Mouse (Mus musculus) neutrophil, adult 59 days (primary cell): ENCODE results near the gene Cox16. TPM values are rescaled to one million over a fixed set of nuclear protein-coding genes. Genes with fewer than 3 reads are reported as not detected.

Experiments
- total RNA-seq, 2 experiments: library from RNA; stranded (reverse); gene quantifications; 1 replicate in 1 of 2; 2 replicates in 1 of 2; pipeline ENCODE4 v1.2.4; 2023

Cox16 gene
- total RNA-seq = 10 to 100 TPM; 31.0 to 33.8 TPM

DNA sequence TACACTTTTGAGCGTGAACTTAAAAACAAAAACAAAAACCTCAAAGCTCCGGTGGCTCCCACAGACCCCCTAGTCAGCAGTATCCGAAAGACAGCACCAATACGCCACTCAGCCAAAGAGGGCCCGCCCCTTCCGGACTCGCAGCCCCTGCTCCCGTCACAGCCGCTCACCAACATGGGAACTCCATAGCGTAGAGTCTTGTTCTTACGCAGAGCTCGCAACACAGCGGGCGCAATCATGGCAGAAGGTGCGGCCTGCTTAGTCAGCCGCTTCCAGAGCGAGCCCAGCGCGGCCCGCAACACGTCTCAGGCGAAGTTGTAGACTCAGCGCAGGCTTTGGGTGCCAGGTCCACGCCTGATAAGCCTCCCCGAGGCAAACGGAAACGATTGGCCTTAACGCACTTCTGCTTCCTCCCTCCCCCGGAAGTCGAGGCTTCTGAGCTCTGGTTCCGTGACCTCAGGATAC lies at the start of gene Cox16:
TSS of gene Cox16 (minus strand) at position 401 of the 465 bp plus-strand sequence.

GRCm38 (mm10) chr12:81532316-81533028 lies 47.5 kb upstream of the Cox16 start, which contains the start of the genes Gm20498 and Synj2bp:
TSS of gene Gm20498 (minus strand) at chr12:81532905.
TSS of gene Synj2bp (minus strand) at chr12:81532911.

GRCm38 (mm10) chr12:81421846-81422245 lies 63.1 kb downstream of the Cox16 start, which contains the start of gene Adam4:
TSS of gene Adam4 (minus strand) at chr12:81421946.

DNA sequence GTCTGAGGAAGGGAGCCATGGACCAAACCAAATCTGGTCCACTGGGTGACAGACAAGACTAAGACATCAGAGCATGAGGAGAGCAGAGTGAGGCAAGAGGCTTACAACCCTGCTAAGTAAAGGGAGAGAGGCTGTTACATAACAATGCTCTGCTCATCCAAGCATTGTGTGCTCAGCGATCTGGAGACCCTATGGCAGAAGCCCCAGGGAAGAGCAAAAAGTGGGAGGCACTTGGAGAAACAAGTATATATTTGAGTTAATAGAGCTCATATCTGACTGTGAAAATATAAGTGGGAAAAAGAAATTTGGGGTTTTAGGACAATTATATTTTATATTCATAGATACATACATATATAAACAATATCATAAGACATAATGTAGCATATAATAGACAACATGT lies 105.6 kb downstream of the Cox16 start, which contains the start of gene Gm4787:
TSS of gene Gm4787 (minus strand) at position 101 of the 400 bp plus-strand sequence.

DNA sequence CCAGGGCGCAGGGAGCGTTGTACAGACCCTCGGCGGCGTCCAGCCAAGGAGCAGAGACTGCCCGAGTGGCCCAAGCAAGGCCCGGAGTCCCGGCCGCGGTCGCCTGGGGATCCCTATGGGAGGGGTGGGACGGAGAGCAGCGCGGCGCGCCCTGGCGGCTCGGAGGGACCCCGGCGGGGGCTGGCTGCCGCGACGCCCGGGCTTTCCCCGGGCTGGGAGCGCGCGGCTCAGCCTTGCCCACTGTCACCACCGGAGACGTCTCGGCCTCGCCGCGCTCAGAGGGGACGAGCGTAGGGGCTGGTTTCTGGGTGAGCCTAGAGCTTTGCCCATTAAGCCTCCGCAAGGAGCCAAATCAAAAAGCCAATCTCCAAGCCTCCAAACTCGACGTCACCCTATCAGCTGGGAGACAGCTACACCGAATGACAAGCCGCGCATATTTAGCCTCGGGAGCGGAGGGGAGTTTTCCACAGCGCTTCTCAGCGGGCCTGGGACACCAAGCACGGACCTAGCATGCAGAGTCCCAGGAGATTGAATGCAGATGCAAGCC lies 152.0 kb downstream of the Cox16 start, which contains the start of gene Slc8a3:
TSS of gene Slc8a3 (minus strand) at position 306 of the 547 bp plus-strand sequence.

Other genes starting within 250 kb of the Cox16 start
- under 1 TPM in 1 of 2 experiments, not detected in 1; 0.11 TPM for gene Slc8a3, start 151.9 kb downstream of the Cox16 start, total RNA-seq
- under 1 TPM; 0.24 to 0.27 TPM for gene Gm4787, start 105.7 kb downstream of the Cox16 start, total RNA-seq
- under 1 TPM; 0.64 to 0.93 TPM for gene Adam4, start 63.2 kb downstream of the Cox16 start, total RNA-seq
- gene Gm20498, start 47.8 kb upstream of the Cox16 start, total RNA-seq = 10 to 100 TPM; 10.1 to 13.2 TPM
- 10 to 100 TPM; 13.3 to 13.5 TPM for gene Synj2bp, start 47.8 kb upstream of the Cox16 start, total RNA-seq
- gene Adam21, start 83.3 kb upstream of the Cox16 start, total RNA-seq = not detected
- 10 to 100 TPM; 22.3 to 24.7 TPM for gene Med6, start 109.9 kb upstream of the Cox16 start, total RNA-seq
- gene Ttc9, start 146.1 kb upstream of the Cox16 start, total RNA-seq = not detected